Mouse (Mus musculus): ENCODE measurements at regions not wholly inside any gene's neighbourhood (a gene's known extent, or its start where the extent isn't known, plus 50 kb on each side); places are given as distances from the start of the nearest gene placed in this dataset.

- Histone ChIP-seq H3K27ac (replicated peaks; ENCODE audit: insufficient read depth, low read depth, low read length) (no peak overlapping the region), H3K4me1 (ENCODE audit: control insufficient read depth, insufficient read depth, low read length) (no peaks in the 10 kb centered on the region), H3K27me3 (ENCODE audit: control insufficient read depth, insufficient read depth, low read length) (no peaks in the 10 kb centered on the region), H3K36me3 (ENCODE audit: control insufficient read depth, insufficient read depth, low read length) (no peaks in the 10 kb centered on the region), H3K79me2 (ENCODE audit: control insufficient read depth, insufficient read depth, low read length) (no peaks in the 10 kb centered on the region), H3K4me3 (ENCODE audit: insufficient read depth, low read depth, low read length) (no peak overlapping the region), H3K9ac (ENCODE audit: low read depth, low read length) (no peak overlapping the region)
- no peak for TF ChIP-seq CTCF (IDR thresholded peaks at IDR 0.05; ENCODE audit: low read depth, low read length)
- no peak for TF ChIP-seq POLR2A (IDR thresholded peaks at IDR 0.05; ENCODE audit: extremely low read depth, insufficient read depth, low read length)
- DNase-seq (ENCODE audit: extremely low read depth, low read depth, low spot score), result no peak
These were observed 261.6 kb downstream of the Gm10283 start for GRCm38 (mm10) chr8:60241366-60241765.

- Histone ChIP-seq H3K27ac (replicated peaks; ENCODE audit: insufficient read depth, low read depth, low read length) (no peak overlapping the region), H3K9ac (ENCODE audit: low read depth, low read length) (no peak overlapping the region), H3K79me2 (ENCODE audit: control insufficient read depth, insufficient read depth, low read length) (no peaks in the 10 kb centered on the region), H3K27me3 (ENCODE audit: control insufficient read depth, insufficient read depth, low read length) (no peaks in the 10 kb centered on the region), H3K36me3 (ENCODE audit: control insufficient read depth, insufficient read depth, low read length) (no peaks in the 10 kb centered on the region), H3K4me3 (ENCODE audit: insufficient read depth, low read depth, low read length) (no peak overlapping the region), H3K4me1 (ENCODE audit: control insufficient read depth, insufficient read depth, low read length) (no peaks in the 10 kb centered on the region)
- TF ChIP-seq POLR2A (IDR thresholded peaks at IDR 0.05; ENCODE audit: extremely low read depth, insufficient read depth, low read length) (no peak), CTCF (IDR thresholded peaks at IDR 0.05; ENCODE audit: low read depth, low read length) (no peak)
- DNase-seq (ENCODE audit: extremely low read depth, low read depth, low spot score), result no peak
- WGBS, result 82% methylated on average over 2 of the region's 2 CpGs
These were observed 282.1 kb downstream of the Gm10283 start for GRCm38 (mm10) chr8:60220946-60221345.

- no peak for TF ChIP-seq POLR2A (IDR thresholded peaks at IDR 0.05; ENCODE audit: extremely low read depth, insufficient read depth, low read length)
- TF ChIP-seq CTCF (IDR thresholded peaks at IDR 0.05; ENCODE audit: low read depth, low read length), result no peak
- Histone ChIP-seq H3K9ac (ENCODE audit: low read depth, low read length) (no peak overlapping the region), H3K4me3 (ENCODE audit: insufficient read depth, low read depth, low read length) (no peak overlapping the region), H3K36me3 (ENCODE audit: control insufficient read depth, insufficient read depth, low read length) (no peaks in the 10 kb centered on the region), H3K79me2 (ENCODE audit: control insufficient read depth, insufficient read depth, low read length) (no peaks in the 10 kb centered on the region), H3K27ac (replicated peaks; ENCODE audit: insufficient read depth, low read depth, low read length) (no peak overlapping the region), H3K4me1 (ENCODE audit: control insufficient read depth, insufficient read depth, low read length) (no peaks in the 10 kb centered on the region), H3K27me3 (ENCODE audit: control insufficient read depth, insufficient read depth, low read length) (no peaks in the 10 kb centered on the region)
- DNase-seq (ENCODE audit: extremely low read depth, low read depth, low spot score), result no peak
These were observed 307.4 kb downstream of the Gm10283 start for GRCm38 (mm10) chr8:60195641-60196040.

GRCm38 (mm10) chr8:60167716-60168272 lies 335.2 kb downstream of the Gm10283 start:
- Histone ChIP-seq H3K4me1 (ENCODE audit: control insufficient read depth, insufficient read depth, low read length) (no peaks in the 10 kb centered on the region), H3K4me3 (ENCODE audit: insufficient read depth, low read depth, low read length) (no peak overlapping the region), H3K36me3 (ENCODE audit: control insufficient read depth, insufficient read depth, low read length) (no peaks in the 10 kb centered on the region), H3K79me2 (ENCODE audit: control insufficient read depth, insufficient read depth, low read length) (no peaks in the 10 kb centered on the region), H3K9ac (ENCODE audit: low read depth, low read length) (no peak overlapping the region), H3K27me3 (ENCODE audit: control insufficient read depth, insufficient read depth, low read length) (no peaks in the 10 kb centered on the region), H3K27ac (replicated peaks; ENCODE audit: insufficient read depth, low read depth, low read length) (no peak overlapping the region)
- DNase-seq (ENCODE audit: extremely low read depth, low read depth, low spot score), result no peak
- TF ChIP-seq POLR2A (IDR thresholded peaks at IDR 0.05; ENCODE audit: extremely low read depth, insufficient read depth, low read length) (no peak), CTCF (IDR thresholded peaks at IDR 0.05; ENCODE audit: low read depth, low read length) (no peak)
- 55% methylated on average over 5 of the region's 5 CpGs for whole genome bisulfite sequencing
